Mouse (Mus musculus) lung, adult 2 months (tissue): ENCODE results near the gene Gm14444.
"Not testable (repeated sequence)": the region's sequence is repeated elsewhere in the genome, so short reads cannot be mapped to it uniquely, and the experiment has no call there.

Experiments
- CTCF ChIP-seq: fragments of 200-500 bp; IDR thresholded peaks from 2 replicates; pipeline ENCODE4 v1.5.1; 2011; ENCODE audit warnings: mild to moderate bottlenecking, low read length, control low read depth; ENCODE audit not compliant: insufficient read depth
- POLR2A ChIP-seq: fragments of 200-500 bp; IDR thresholded peaks from 2 replicates; pipeline ENCODE4 v1.6.1; 2011; ENCODE audit warnings: low read depth, mild to moderate bottlenecking, control low read depth, low read length, borderline replicate concordance; ENCODE audit errors: extremely low read depth

- TF ChIP-seq POLR2A, CTCF: not testable (repeated sequence)
These were observed 57.7 kb downstream of the Gm14444 start, which contains the start of gene Gm14393 for GRCm38 (mm10) chr2:175067681-175068261.
